Mouse (Mus musculus): ENCODE results near the gene Tmem59l.
"Not testable (repeated sequence)": the region's sequence is repeated elsewhere in the genome, so short reads cannot be mapped to it uniquely, and the experiment has no call there.

DNA sequence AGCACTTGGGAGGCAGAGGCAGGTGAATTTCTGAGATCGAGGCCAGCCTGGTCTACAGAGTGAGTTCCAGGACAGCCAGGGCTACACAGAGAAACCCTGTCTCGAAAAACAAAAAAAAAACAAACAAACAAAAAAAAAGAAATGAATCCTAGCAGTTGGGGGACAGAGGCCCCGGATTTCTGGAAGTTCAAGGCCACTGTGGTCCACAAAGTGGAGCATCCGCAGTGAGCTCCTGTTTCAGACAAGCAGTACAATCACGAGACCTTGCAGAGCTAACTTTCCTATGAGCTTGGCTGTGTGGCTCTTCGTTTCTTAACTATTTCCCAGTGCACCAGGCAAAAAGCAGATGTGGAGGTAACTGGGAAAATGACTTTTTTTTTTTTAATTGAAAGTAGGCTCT is 24.0 kb upstream of the Tmem59l start:
- TF ChIP-seq CTCF (IDR thresholded peaks at IDR 0.05; ENCODE audit: insufficient read depth, low read length); POLR2A (IDR thresholded peaks at IDR 0.05; ENCODE audit: borderline replicate concordance, extremely low read depth, low read depth, low read length): not testable (repeated sequence)
